Mouse (Mus musculus) left cerebral cortex, postnatal 4 days (tissue): Measurements from ENCODE around the gene Zbed3. TPM values are rescaled to one million over a fixed set of nuclear protein-coding genes. Genes with fewer than 3 reads are reported as not detected.

Source experiments
- total RNA-seq, 2 experiments: library from RNA; stranded (reverse); gene quantifications; 2 replicates each; pipeline ENCODE4 v1.2.3; 2021

Zbed3 gene
- total RNA-seq, 2 experiments from 2014 or later, result 17.4 to 20.0 TPM

Other genes starting within 250 kb of the Zbed3 start
- 10 to 100 TPM; 25.2 to 32.8 TPM for gene Pde8b, start 73.3 kb upstream of the Zbed3 start, total RNA-seq
- gene Aggf1, start 51.7 kb downstream of the Zbed3 start, total RNA-seq, result 10 to 100 TPM; 38.1 to 39.8 TPM
- gene Crhbp, start 121.3 kb downstream of the Zbed3 start, total RNA-seq, result 1 to 10 TPM; 5.7 to 6.5 TPM
- gene S100z, start 155.1 kb downstream of the Zbed3 start, total RNA-seq, result not detected
- gene F2rl1, start 201.6 kb downstream of the Zbed3 start, total RNA-seq, result under 1 TPM; 0.14 to 0.24 TPM